Mouse (Mus musculus): Measurements from ENCODE around the gene Apold1. TPM values are rescaled to one million over a fixed set of nuclear protein-coding genes. Genes with fewer than 3 reads are reported as not detected.

Gene Apold1
- total RNA-seq, 1 experiment: 0.22 TPM

- Histone ChIP-seq H3K36me3 (ENCODE audit: control insufficient read depth, insufficient read depth, low read length, poor library complexity, severe bottlenecking) (no peaks in the 10 kb centered on the region), H3K9ac (ENCODE audit: insufficient read depth, low read depth, low read length, poor library complexity, severe bottlenecking) (no peak overlapping the region), H3K4me1 (ENCODE audit: control insufficient read depth in 2 of 2, insufficient read depth in 2 of 2, low read length in 2 of 2, poor library complexity in 1 of 2) (no peaks in the 10 kb centered on the region), H3K27ac (ENCODE audit: insufficient read depth, low read depth, low read length, poor library complexity, severe bottlenecking) (no peak overlapping the region), H3K4me3 (ENCODE audit: insufficient read depth in 1 of 2, low read depth in 1 of 2, low read length in 2 of 2, poor library complexity in 1 of 2, severe bottlenecking in 1 of 2) (no peak overlapping the region), H3K9me3 (ENCODE audit: control insufficient read depth, insufficient read depth, low read depth, low read length) (no peaks in the 10 kb centered on the region)
- in situ Hi-C loops (cut with MboI; ENCODE audit: low sequenced_read_pairs in 2 of 2, unreplicated experiment in 2 of 2): no loop called here
- TF ChIP-seq MAFK (IDR thresholded peaks at IDR 0.05; ENCODE audit: insufficient read depth, low read depth, low read length) (no peak), ZNF384 (IDR thresholded peaks at IDR 0.05; ENCODE audit: low read depth, low read length) (no peak), CHD2 (IDR thresholded peaks at IDR 0.05; ENCODE audit: low read depth, low read length) (no peak), ZC3H11A (IDR thresholded peaks at IDR 0.05; ENCODE audit: borderline replicate concordance, low read depth, low read length) (no peak), HCFC1 (IDR thresholded peaks at IDR 0.05; ENCODE audit: borderline replicate concordance, insufficient read depth, low read length) (no peak)
- DNase-seq (ENCODE audit: low read depth, low spot score): no peak
These were observed 16.6 kb downstream of the Apold1 start for GRCm38 (mm10) chr6:134998076-134998475.

- H3K4me1 ChIP-seq (ENCODE audit: control insufficient read depth in 2 of 2, insufficient read depth in 2 of 2, low read length in 2 of 2, poor library complexity in 1 of 2): no peaks in the 10 kb centered on the region
- in situ Hi-C loops (cut with MboI; ENCODE audit: low sequenced_read_pairs in 2 of 2, unreplicated experiment in 2 of 2): no loop called here
- H3K9me3 ChIP-seq (ENCODE audit: control insufficient read depth, insufficient read depth, low read depth, low read length): no peaks in the 10 kb centered on the region
- H3K27ac ChIP-seq (ENCODE audit: insufficient read depth, low read depth, low read length, poor library complexity, severe bottlenecking): no peak overlapping the region
- H3K9ac ChIP-seq (ENCODE audit: insufficient read depth, low read depth, low read length, poor library complexity, severe bottlenecking): no peak overlapping the region
- DNase-seq (ENCODE audit: low read depth, low spot score): no peak
- no peaks in the 10 kb centered on the region for H3K36me3 ChIP-seq (ENCODE audit: control insufficient read depth, insufficient read depth, low read length, poor library complexity, severe bottlenecking)
- no peak overlapping the region for H3K4me3 ChIP-seq (ENCODE audit: insufficient read depth in 1 of 2, low read depth in 1 of 2, low read length in 2 of 2, poor library complexity in 1 of 2, severe bottlenecking in 1 of 2)
- TF ChIP-seq ZNF384 (IDR thresholded peaks at IDR 0.05; ENCODE audit: low read depth, low read length) (no peak), ZC3H11A (IDR thresholded peaks at IDR 0.05; ENCODE audit: borderline replicate concordance, low read depth, low read length) (no peak), HCFC1 (IDR thresholded peaks at IDR 0.05; ENCODE audit: borderline replicate concordance, insufficient read depth, low read length) (no peak), CHD2 (IDR thresholded peaks at IDR 0.05; ENCODE audit: low read depth, low read length) (no peak), MAFK (IDR thresholded peaks at IDR 0.05; ENCODE audit: insufficient read depth, low read depth, low read length) (no peak)
These were observed 17.3 kb downstream of the Apold1 start for GRCm38 (mm10) chr6:134998781-134999180.

- no peaks in the 10 kb centered on the region for H3K4me1 ChIP-seq (ENCODE audit: control insufficient read depth in 2 of 2, insufficient read depth in 2 of 2, low read length in 2 of 2, poor library complexity in 1 of 2)
- no peak overlapping the region for H3K4me3 ChIP-seq (ENCODE audit: insufficient read depth in 1 of 2, low read depth in 1 of 2, low read length in 2 of 2, poor library complexity in 1 of 2, severe bottlenecking in 1 of 2)
- no peak overlapping the region for H3K9ac ChIP-seq (ENCODE audit: insufficient read depth, low read depth, low read length, poor library complexity, severe bottlenecking)
- in situ Hi-C loops (cut with MboI; ENCODE audit: low sequenced_read_pairs in 2 of 2, unreplicated experiment in 2 of 2): no loop called here
- DNase-seq (ENCODE audit: low read depth, low spot score): no peak
- H3K9me3 ChIP-seq (ENCODE audit: control insufficient read depth, insufficient read depth, low read depth, low read length): no peaks in the 10 kb centered on the region
- H3K27ac ChIP-seq (ENCODE audit: insufficient read depth, low read depth, low read length, poor library complexity, severe bottlenecking): no peak overlapping the region
- no peaks in the 10 kb centered on the region for H3K36me3 ChIP-seq (ENCODE audit: control insufficient read depth, insufficient read depth, low read length, poor library complexity, severe bottlenecking)
- no peak for TF ChIP-seq MAFK (IDR thresholded peaks at IDR 0.05; ENCODE audit: insufficient read depth, low read depth, low read length)
- TF ChIP-seq CHD2 (IDR thresholded peaks at IDR 0.05; ENCODE audit: low read depth, low read length): no peak
- no peak for TF ChIP-seq ZNF384 (IDR thresholded peaks at IDR 0.05; ENCODE audit: low read depth, low read length)
- no peak for TF ChIP-seq HCFC1 (IDR thresholded peaks at IDR 0.05; ENCODE audit: borderline replicate concordance, insufficient read depth, low read length)
- no peak for TF ChIP-seq ZC3H11A (IDR thresholded peaks at IDR 0.05; ENCODE audit: borderline replicate concordance, low read depth, low read length)
These were observed 18.8 kb downstream of the Apold1 start for GRCm38 (mm10) chr6:135000272-135000671.

GRCm38 (mm10) chr6:135001991-135002390, 20.5 kb downstream of the Apold1 start:
- Histone ChIP-seq H3K4me1 (ENCODE audit: control insufficient read depth in 2 of 2, insufficient read depth in 2 of 2, low read length in 2 of 2, poor library complexity in 1 of 2) (no peaks in the 10 kb centered on the region), H3K27ac (ENCODE audit: insufficient read depth, low read depth, low read length, poor library complexity, severe bottlenecking) (no peak overlapping the region), H3K9ac (ENCODE audit: insufficient read depth, low read depth, low read length, poor library complexity, severe bottlenecking) (no peak overlapping the region), H3K4me3 (ENCODE audit: insufficient read depth in 1 of 2, low read depth in 1 of 2, low read length in 2 of 2, poor library complexity in 1 of 2, severe bottlenecking in 1 of 2) (no peak overlapping the region), H3K9me3 (ENCODE audit: control insufficient read depth, insufficient read depth, low read depth, low read length) (no peaks in the 10 kb centered on the region), H3K36me3 (ENCODE audit: control insufficient read depth, insufficient read depth, low read length, poor library complexity, severe bottlenecking) (no peaks in the 10 kb centered on the region)
- TF ChIP-seq ZNF384 (IDR thresholded peaks at IDR 0.05; ENCODE audit: low read depth, low read length) (no peak), MAFK (IDR thresholded peaks at IDR 0.05; ENCODE audit: insufficient read depth, low read depth, low read length) (no peak), ZC3H11A (IDR thresholded peaks at IDR 0.05; ENCODE audit: borderline replicate concordance, low read depth, low read length) (no peak), CHD2 (IDR thresholded peaks at IDR 0.05; ENCODE audit: low read depth, low read length) (no peak)
- DNase-seq (ENCODE audit: low read depth, low spot score): no peak
- in situ Hi-C loops (cut with MboI; ENCODE audit: low sequenced_read_pairs in 2 of 2, unreplicated experiment in 2 of 2): no loop called here

- Histone ChIP-seq H3K9ac (ENCODE audit: insufficient read depth, low read depth, low read length, poor library complexity, severe bottlenecking) (no peak overlapping the region), H3K9me3 (ENCODE audit: control insufficient read depth, insufficient read depth, low read depth, low read length) (no peaks in the 10 kb centered on the region), H3K27ac (ENCODE audit: insufficient read depth, low read depth, low read length, poor library complexity, severe bottlenecking) (no peak overlapping the region), H3K4me3 (ENCODE audit: insufficient read depth in 1 of 2, low read depth in 1 of 2, low read length in 2 of 2, poor library complexity in 1 of 2, severe bottlenecking in 1 of 2) (no peak overlapping the region), H3K4me1 (ENCODE audit: control insufficient read depth in 2 of 2, insufficient read depth in 2 of 2, low read length in 2 of 2, poor library complexity in 1 of 2) (no peaks in the 10 kb centered on the region), H3K36me3 (ENCODE audit: control insufficient read depth, insufficient read depth, low read length, poor library complexity, severe bottlenecking) (no peaks in the 10 kb centered on the region)
- in situ Hi-C loops (cut with MboI; ENCODE audit: low sequenced_read_pairs in 2 of 2, unreplicated experiment in 2 of 2): no loop called here
- TF ChIP-seq ZNF384 (IDR thresholded peaks at IDR 0.05; ENCODE audit: low read depth, low read length): no peak
- no peak for TF ChIP-seq ZC3H11A (IDR thresholded peaks at IDR 0.05; ENCODE audit: borderline replicate concordance, low read depth, low read length)
- TF ChIP-seq MAFK (IDR thresholded peaks at IDR 0.05; ENCODE audit: insufficient read depth, low read depth, low read length): no peak
- no peak for TF ChIP-seq CHD2 (IDR thresholded peaks at IDR 0.05; ENCODE audit: low read depth, low read length)
- TF ChIP-seq HCFC1 (IDR thresholded peaks at IDR 0.05; ENCODE audit: borderline replicate concordance, insufficient read depth, low read length): no peak
- no peak for DNase-seq (ENCODE audit: low read depth, low spot score)
These were observed 24.9 kb downstream of the Apold1 start for GRCm38 (mm10) chr6:135006372-135006771.

Data from ES-E14 (cell line).